Mouse (Mus musculus) limb, embryonic 12.5 days (tissue): ENCODE results near the gene Cog4. TPM values are rescaled to one million over a fixed set of nuclear protein-coding genes. Genes with fewer than 3 reads are reported as not detected.
"Not testable (repeated sequence)": the region's sequence is repeated elsewhere in the genome, so short reads cannot be mapped to it uniquely, and the experiment has no call there.

Experiments used
- ATAC-seq: fragments of 200-750 bp; cut with Nextera tagmentation; 2 replicates; pipeline ENCODE4 v1.8.0; 2017; ENCODE audit warnings: low read depth, moderate TSS enrichment; ENCODE audit not compliant: insufficient number of reproducible peaks, insufficient read depth, low FRiP score, low TSS enrichment
- H3K27ac ChIP-seq: fragments of 300-500 bp; sonication (generic); 2 replicates; pipeline ENCODE4 v1.5.1; 2016; ENCODE audit warnings: mild to moderate bottlenecking, moderate library complexity
- H3K27me3 ChIP-seq: fragments of 300-500 bp; sonication (generic); 2 replicates; pipeline ENCODE4 v1.6.1; 2016; ENCODE audit warnings: mild to moderate bottlenecking, moderate library complexity
- H3K36me3 ChIP-seq: fragments of 300-500 bp; sonication (generic); 2 replicates; pipeline ENCODE4 v1.6.1; 2016; ENCODE audit warnings: mild to moderate bottlenecking, moderate library complexity
- H3K4me1 ChIP-seq: fragments of 300-500 bp; sonication (generic); replicated peaks from 2 replicates; pipeline ENCODE4 v1.6.1; 2016
- H3K4me2 ChIP-seq: fragments of 300-500 bp; sonication (generic); 2 replicates; pipeline ENCODE4 v1.6.1; 2016; ENCODE audit warnings: mild to moderate bottlenecking, moderate library complexity
- H3K4me3 ChIP-seq: fragments of 300-500 bp; sonication (generic); replicated peaks from 2 replicates; pipeline ENCODE4 v1.5.1; 2016; ENCODE audit warnings: mild to moderate bottlenecking
- H3K9ac ChIP-seq: fragments of 300-500 bp; sonication (generic); replicated peaks from 2 replicates; pipeline ENCODE4 v1.6.1; 2016; ENCODE audit warnings: mild to moderate bottlenecking, moderate library complexity
- H3K9me3 ChIP-seq: fragments of 300-500 bp; sonication (generic); 2 replicates; pipeline ENCODE4 v1.6.1; 2016; ENCODE audit warnings: mild to moderate bottlenecking, moderate library complexity
- WGBS: fragments of 180-500 bp; shearing (Covaris S2); methylation state at CpG from one replicate; pipeline ENCODE4 v1.1.7; 2016; 5-methylcytosine and 5-hydroxymethylcytosine counted together
- polyA plus RNA-seq: library from polyadenylated mRNA; unstranded; fragments of >200 nt; fragmentation: Nextera tagmentation; extraction: Ambion mirVana; gene quantifications from 2 replicates; pipeline ENCODE4 v1.2.1, GENCODE M21; 2016

The Cog4 gene
- polyA plus RNA-seq, 1 experiment from 2014 or later = 88.6 TPM

- no peak overlapping the region for H3K27ac ChIP-seq
- H3K4me1 ChIP-seq = peaks cover 19% of the 10 kb centered on the region
- H3K4me2 ChIP-seq = no peak overlapping the region
- WGBS = 87% methylated on average over 7 of the region's 7 CpGs
- H3K9ac ChIP-seq = no peak overlapping the region; the same call in 1 of the 2 replicates
- no peaks in the 10 kb centered on the region for H3K9me3 ChIP-seq
- no peak overlapping the region for H3K4me3 ChIP-seq
- H3K36me3 ChIP-seq = peaks cover 32% of the 10 kb centered on the region
- no peaks in the 10 kb centered on the region for H3K27me3 ChIP-seq
- ATAC-seq = no peak
Observed at GRCm38 (mm10) chr8:110928435-110928834, 82.0 kb downstream of the Cog4 start.

GRCm38 (mm10) chr8:110929066-110929465, 82.7 kb downstream of the Cog4 start:
- no peak for ATAC-seq

GRCm38 (mm10) chr8:110929672-110930071, 83.3 kb downstream of the Cog4 start:
- H3K9me3 ChIP-seq, H3K4me2 ChIP-seq, H3K9ac ChIP-seq, H3K27ac ChIP-seq, H3K27me3 ChIP-seq, H3K4me3 ChIP-seq, ATAC-seq: not testable (repeated sequence)
- Histone ChIP-seq H3K36me3 (peaks cover 32% of the 10 kb centered on the region), H3K4me1 (peaks cover 19% of the 10 kb centered on the region)
- WGBS = 89% methylated on average over 8 of the region's 8 CpGs

More at GRCm38 (mm10) chr8:110929066-110929465, 82.7 kb downstream of the Cog4 start:
- Histone ChIP-seq H3K9ac (no peak overlapping the region), H3K27ac (no peak overlapping the region), H3K36me3 (peaks cover 32% of the 10 kb centered on the region), H3K9me3 (no peaks in the 10 kb centered on the region), H3K4me3 (no peak overlapping the region), H3K4me2 (no peak overlapping the region), H3K4me1 (peaks cover 19% of the 10 kb centered on the region), H3K27me3 (no peaks in the 10 kb centered on the region)
- 66% methylated on average over 5 of the region's 5 CpGs for WGBS

- peak overlapping the region; percentile 9; the same call in 1 of the 2 replicates for H3K27ac ChIP-seq
- peaks cover 30% of the 10 kb centered on the region for H3K36me3 ChIP-seq
- H3K9me3 ChIP-seq = no peaks in the 10 kb centered on the region
- peaks cover 12% of the 10 kb centered on the region for H3K4me1 ChIP-seq
- no peak overlapping the region for H3K9ac ChIP-seq
- no peak for ATAC-seq
- H3K27me3 ChIP-seq = no peaks in the 10 kb centered on the region
- no peak overlapping the region for H3K4me2 ChIP-seq
- WGBS = 82% methylated on average over 12 of the region's 12 CpGs
- H3K4me3 ChIP-seq = no peak overlapping the region
Observed at GRCm38 (mm10) chr8:110931176-110931939, 85.0 kb downstream of the Cog4 start.

Other genes with a start within 250 kb of the Cog4 start
- gene Vac14, start 228.0 kb upstream of the Cog4 start, polyA plus RNA-seq = 23.3 and 23.5 TPM in 2 replicates
- gene Mtss1l, start 125.1 kb upstream of the Cog4 start, polyA plus RNA-seq = 11.8 and 19.2 TPM in 2 replicates
- gene Il34, start 40.7 kb upstream of the Cog4 start, polyA plus RNA-seq = 0.15 and 0.44 TPM in 2 replicates
- 207 and 211 TPM in 2 replicates for gene Sf3b3, start 187 bp downstream of the Cog4 start, polyA plus RNA-seq
- 17.9 and 20.3 TPM in 2 replicates for gene Fuk, start 55.9 kb downstream of the Cog4 start, polyA plus RNA-seq
- 41.6 and 44.2 TPM in 2 replicates for gene St3gal2, start 73.3 kb downstream of the Cog4 start, polyA plus RNA-seq
- 14.5 and 17.3 TPM in 2 replicates for gene Ddx19a, start 151.2 kb downstream of the Cog4 start, polyA plus RNA-seq
- gene Ddx19b, start 185.2 kb downstream of the Cog4 start, polyA plus RNA-seq = 6.5 and 6.6 TPM in 2 replicates
- 65.5 and 73.8 TPM in 2 replicates for gene Aars, start 186.5 kb downstream of the Cog4 start, polyA plus RNA-seq
- 23.2 and 24.2 TPM in 2 replicates for gene Exosc6, start 209.7 kb downstream of the Cog4 start, polyA plus RNA-seq
- gene Clec18a, start 245.8 kb downstream of the Cog4 start, polyA plus RNA-seq = 0.24 TPM in 1 of 2 replicates, not detected in the other
- 14.5 and 14.7 TPM in 2 replicates for gene Pdpr, start 248.0 kb downstream of the Cog4 start, polyA plus RNA-seq